Mouse (Mus musculus) CH12.LX (cell line): ENCODE data around the gene Abraxas2.

Experiments
- CHD1 ChIP-seq: IDR thresholded peaks from 2 replicates; pipeline ENCODE4 v1.6.1; 2012; ENCODE audit warnings: low read depth, low read length, improper control_type of control experiment, inconsistent platforms
- CTCF ChIP-seq, 2 experiments: IDR thresholded peaks in 1 of 2; conservative IDR thresholded peaks in 1 of 2; 2 replicates each; pipeline ENCODE4 v1.5.1; 2011 to 2012; ENCODE audit warnings: low read depth in 2 of 2, low read length in 2 of 2, improper control_type of control experiment in 1 of 2, inconsistent platforms in 1 of 2, mild to moderate bottlenecking in 1 of 2, moderate library complexity in 1 of 2
- EP300 ChIP-seq: IDR thresholded peaks from 2 replicates; pipeline ENCODE4 v1.6.1; 2011; ENCODE audit warnings: low read length, improper control_type of control experiment
- KAT2A ChIP-seq: IDR thresholded peaks from 2 replicates; pipeline ENCODE4 v1.6.1; 2012; ENCODE audit warnings: low read length, improper control_type of control experiment, inconsistent platforms; ENCODE audit not compliant: insufficient replicate concordance
- MAFK ChIP-seq: IDR thresholded peaks from 2 replicates; pipeline ENCODE4 v1.6.1; 2011; ENCODE audit warnings: low read length, improper control_type of control experiment; ENCODE audit not compliant: insufficient replicate concordance
- MEF2A ChIP-seq: IDR thresholded peaks from 2 replicates; pipeline ENCODE4 v1.6.1; 2014; ENCODE audit warnings: low read depth, mild to moderate bottlenecking, inconsistent platforms, low read length, improper control_type of control experiment, borderline replicate concordance
- POLR2A ChIP-seq: IDR thresholded peaks from 2 replicates; pipeline ENCODE4 v1.6.1; 2011; ENCODE audit warnings: low read depth, mild to moderate bottlenecking, improper control_type of control experiment, low read length
- TBP ChIP-seq: conservative IDR thresholded peaks from 2 replicates; pipeline ENCODE4 v1.6.1; 2011; ENCODE audit warnings: low read depth, low read length, improper control_type of control experiment
- TCF12 ChIP-seq: IDR thresholded peaks from 2 replicates; pipeline ENCODE4 v1.6.1; 2014; ENCODE audit warnings: low read depth, mild to moderate bottlenecking, inconsistent platforms, low read length, improper control_type of control experiment
- UBTF ChIP-seq: IDR thresholded peaks from 2 replicates; pipeline ENCODE4 v1.6.1; 2012; ENCODE audit warnings: low read depth, mild to moderate bottlenecking, inconsistent platforms, low read length, improper control_type of control experiment, moderate library complexity
- USF1 ChIP-seq: IDR thresholded peaks from 2 replicates; pipeline ENCODE4 v1.6.1; 2014; ENCODE audit warnings: low read depth, mild to moderate bottlenecking, inconsistent platforms, low read length, improper control_type of control experiment
- ZKSCAN1 ChIP-seq: IDR thresholded peaks from 2 replicates; pipeline ENCODE4 v1.6.1; 2012; ENCODE audit warnings: low read depth, inconsistent platforms, low read length, improper control_type of control experiment, borderline replicate concordance

DNA sequence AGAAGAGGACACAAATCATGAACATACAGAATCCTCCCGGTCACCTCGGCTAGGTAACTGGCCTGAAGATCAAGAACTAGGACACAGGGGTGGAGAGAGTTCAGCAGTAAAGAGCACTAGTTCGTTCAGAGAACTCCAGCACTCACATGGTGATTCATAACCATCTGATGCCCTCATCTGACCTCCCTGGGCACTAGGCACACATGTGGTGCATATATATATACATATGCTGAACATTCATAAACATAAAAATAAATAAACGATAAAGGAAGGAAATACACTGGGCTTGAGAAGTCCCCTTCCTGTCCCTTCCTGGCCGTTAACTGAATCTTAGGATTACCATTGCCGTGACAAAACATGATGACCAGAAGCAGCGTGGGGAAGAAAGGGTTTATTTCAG is 33.8 kb downstream of the Abraxas2 start:
- TF ChIP-seq TBP (no peak), CTCF (conservative IDR thresholded peaks at IDR 0.05 in 1 of 2, IDR thresholded peaks at IDR 0.05 in 1 of 2; ENCODE audit: low read depth in 2 of 2, low read length in 2 of 2) (no peak), USF1 (no peak), POLR2A (no peak), ZKSCAN1 (no peak), CHD1 (no peak), EP300 (no peak), MAFK (no peak), KAT2A (no peak), MEF2A (no peak), UBTF (no peak), TCF12 (no peak)
